Mouse (Mus musculus): ENCODE measurements around the gene Nhp2. TPM values are rescaled to one million over a fixed set of nuclear protein-coding genes. Genes with fewer than 3 reads are reported as not detected.
"Not testable (repeated sequence)": the region's sequence is repeated elsewhere in the genome, so short reads cannot be mapped to it uniquely, and the experiment has no call there.

The Nhp2 gene
- total RNA-seq, 2 experiments from 2014 or later: 45.0 to 46.2 TPM

- H3K4me3 ChIP-seq: peak overlapping the region; percentile 66
- intact Hi-C loops (cut with DNase I): loop anchor here (1.0 kb wide), 1 partner anchor 12 kb away; the partner anchor contains the start of gene Nhp2
- peak overlapping the region; percentile 75 for H3K27ac ChIP-seq
- TF ChIP-seq CTCF (IDR thresholded peaks at IDR 0.05): no peak
- DNase-seq (ENCODE audit: extremely low spot score in 1 of 2, low spot score in 2 of 2): no peak
Observed at GRCm38 (mm10) chr11:51607096-51607738, 12.3 kb upstream of the Nhp2 start.

- Histone ChIP-seq H3K4me3 (no peak overlapping the region), H3K27ac (no peak overlapping the region)
- TF ChIP-seq CTCF (IDR thresholded peaks at IDR 0.05): no peak
- intact Hi-C loops (cut with DNase I): no loop called here
- no peak for DNase-seq (ENCODE audit: extremely low spot score in 1 of 2, low spot score in 2 of 2)
Observed at GRCm38 (mm10) chr11:51609266-51609909, 10.1 kb upstream of the Nhp2 start.

GRCm38 (mm10) chr11:51609940-51610339 lies 9.6 kb upstream of the Nhp2 start:
- intact Hi-C loops (cut with DNase I); H3K27ac ChIP-seq; H3K4me3 ChIP-seq; DNase-seq (ENCODE audit: extremely low spot score in 1 of 2, low spot score in 2 of 2): not testable (repeated sequence)

- Histone ChIP-seq H3K4me3 (no peak overlapping the region), H3K27ac (no peak overlapping the region)
- no peak for TF ChIP-seq CTCF (IDR thresholded peaks at IDR 0.05)
- no peak for DNase-seq (ENCODE audit: extremely low spot score in 1 of 2, low spot score in 2 of 2)
- intact Hi-C loops (cut with DNase I): no loop called here
Observed at GRCm38 (mm10) chr11:51614256-51614655, 5.3 kb upstream of the Nhp2 start.

GRCm38 (mm10) chr11:51615129-51615528 lies 4.4 kb upstream of the Nhp2 start:
- no peak for TF ChIP-seq CTCF (IDR thresholded peaks at IDR 0.05)
- intact Hi-C loops (cut with DNase I): loop anchor here (5.0 kb wide), 1 partner anchor 37 kb away; the partner anchor contains the start of genes D930048N14Rik and N4bp3
- H3K27ac ChIP-seq: peak overlapping the region; percentile 83

GRCm38 (mm10) chr11:51615601-51616000 lies 3.9 kb upstream of the Nhp2 start:
- Histone ChIP-seq H3K4me3 (peak overlapping the region; percentile 40), H3K27ac (peak overlapping the region; percentile 83)
- intact Hi-C loops (cut with DNase I): loop anchor here (5.0 kb wide), 1 partner anchor 37 kb away; the partner anchor contains the start of genes D930048N14Rik and N4bp3
- DNase-seq (ENCODE audit: extremely low spot score in 1 of 2, low spot score in 2 of 2): peak in 1 of 2 experiments; percentile 35
- no peak for TF ChIP-seq CTCF (IDR thresholded peaks at IDR 0.05)

More at GRCm38 (mm10) chr11:51615129-51615528, 4.4 kb upstream of the Nhp2 start:
- DNase-seq (ENCODE audit: extremely low spot score in 1 of 2, low spot score in 2 of 2): no peak
- peak overlapping the region; percentile 40 for H3K4me3 ChIP-seq

GRCm38 (mm10) chr11:51616113-51616512 lies 3.4 kb upstream of the Nhp2 start:
- not testable (repeated sequence) for H3K27ac ChIP-seq; DNase-seq (ENCODE audit: extremely low spot score in 1 of 2, low spot score in 2 of 2); H3K4me3 ChIP-seq
- intact Hi-C loops (cut with DNase I): loop anchor here (5.0 kb wide), 1 partner anchor 36 kb away; the partner anchor contains the start of genes D930048N14Rik and N4bp3

- intact Hi-C loops (cut with DNase I): loop anchor here (1.0 to 5.0 kb wide), 2 partner anchors 35 to 64 kb away; partner anchors contain the start of genes D930048N14Rik and N4bp3
- Histone ChIP-seq H3K4me3 (no peak overlapping the region), H3K27ac (no peak overlapping the region)
- TF ChIP-seq CTCF (IDR thresholded peaks at IDR 0.05): peak; percentile 82
- peak; percentile 65 to 67 for DNase-seq (ENCODE audit: extremely low spot score in 1 of 2, low spot score in 2 of 2)
Observed at GRCm38 (mm10) chr11:51617693-51618092, 1.8 kb upstream of the Nhp2 start.

GRCm38 (mm10) chr11:51618894-51619408 lies 584 bp upstream of the Nhp2 start:
- no peak for DNase-seq (ENCODE audit: extremely low spot score in 1 of 2, low spot score in 2 of 2)
- Histone ChIP-seq H3K4me3 (peak overlapping the region; percentile 77), H3K27ac (no peak overlapping the region)
- intact Hi-C loops (cut with DNase I): loop anchor here (1.0 to 5.0 kb wide), 2 partner anchors 12 to 33 kb away; partner anchors contain the start of genes D930048N14Rik and N4bp3
- no peak for TF ChIP-seq CTCF (IDR thresholded peaks at IDR 0.05)

- intact Hi-C loops (cut with DNase I): no loop called here
- DNase-seq (ENCODE audit: extremely low spot score in 1 of 2, low spot score in 2 of 2): no peak
- Histone ChIP-seq H3K27ac (peak overlapping the region; percentile 60; the same call in 1 of the 2 replicates), H3K4me3 (peak overlapping the region; percentile 77)
- TF ChIP-seq CTCF (IDR thresholded peaks at IDR 0.05): no peak
Observed at GRCm38 (mm10) chr11:51620084-51620483, 549 bp downstream of the Nhp2 start.

- intact Hi-C loops (cut with DNase I): no loop called here
- Histone ChIP-seq H3K4me3 (no peak overlapping the region), H3K27ac (peak overlapping the region; percentile 90)
- TF ChIP-seq CTCF (IDR thresholded peaks at IDR 0.05): no peak
- DNase-seq (ENCODE audit: extremely low spot score in 1 of 2, low spot score in 2 of 2): no peak
Observed at GRCm38 (mm10) chr11:51621776-51622175, 2.2 kb downstream of the Nhp2 start.

- intact Hi-C loops (cut with DNase I): loop anchor here (1.0 kb wide), 1 partner anchor 12 kb away; the partner anchor contains the start of gene Rmnd5b
- TF ChIP-seq CTCF (IDR thresholded peaks at IDR 0.05): no peak
- peak; percentile 66 to 73 for DNase-seq (ENCODE audit: extremely low spot score in 1 of 2, low spot score in 2 of 2)
- no peak overlapping the region for H3K4me3 ChIP-seq
- H3K27ac ChIP-seq: peak overlapping the region; percentile 90
Observed at GRCm38 (mm10) chr11:51622971-51623491, 3.5 kb downstream of the Nhp2 start.
